Mouse (Mus musculus) ES-Bruce4 (cell line): ENCODE data around the gene Gm4881. TPM values are rescaled to one million over a fixed set of nuclear protein-coding genes. Genes with fewer than 3 reads are reported as not detected.

ENCODE experiments used
- H3K27ac ChIP-seq: 2 replicates; pipeline ENCODE4 v1.5.1; 2012; ENCODE audit warnings: low read length, inconsistent platforms; ENCODE audit not compliant: insufficient read depth
- H3K27me3 ChIP-seq: 2 replicates; pipeline ENCODE4 v1.6.1; 2012; ENCODE audit warnings: mild to moderate bottlenecking, low read length, inconsistent platforms; ENCODE audit not compliant: control insufficient read depth, poor library complexity, insufficient read depth, severe bottlenecking
- H3K36me3 ChIP-seq: 2 replicates; pipeline ENCODE4 v1.6.1; 2012; ENCODE audit warnings: inconsistent platforms, mild to moderate bottlenecking, low read length, moderate library complexity; ENCODE audit not compliant: control insufficient read depth, poor library complexity, insufficient read depth, severe bottlenecking
- H3K4me1 ChIP-seq: one replicate; pipeline ENCODE4 v1.8.1; 2011; ENCODE audit warnings: low read length; ENCODE audit not compliant: control insufficient read depth, insufficient read depth
- H3K4me3 ChIP-seq: 2 replicates; pipeline ENCODE4 v1.5.1; 2011; ENCODE audit warnings: low read depth, mild to moderate bottlenecking, low read length
- H3K9ac ChIP-seq: 2 replicates; pipeline ENCODE4 v1.6.1; 2012; ENCODE audit warnings: low read depth, mild to moderate bottlenecking, inconsistent platforms; ENCODE audit not compliant: poor library complexity, severe bottlenecking
- H3K9me3 ChIP-seq: replicated peaks from 2 replicates; pipeline ENCODE4 v1.6.1; 2012; ENCODE audit warnings: mild to moderate bottlenecking, low read length, inconsistent platforms; ENCODE audit not compliant: control insufficient read depth, poor library complexity, insufficient read depth, severe bottlenecking
- CTCF ChIP-seq: IDR thresholded peaks from one replicate; pipeline ENCODE4 v1.8.1; 2011; ENCODE audit warnings: low read depth, low read length
- EP300 ChIP-seq: IDR thresholded peaks from 2 replicates; pipeline ENCODE4 v1.6.1; 2011; ENCODE audit warnings: low read depth, low read length; ENCODE audit not compliant: insufficient read depth
- POLR2A ChIP-seq: IDR thresholded peaks from one replicate; pipeline ENCODE4 v1.8.1; 2011; ENCODE audit warnings: low read length; ENCODE audit not compliant: insufficient read depth
- polyA plus RNA-seq: library from polyadenylated mRNA; stranded (reverse); fragments of >200 nt; gene quantifications from 2 replicates; pipeline ENCODE4 v1.2.4, GENCODE M21; 2011; ENCODE audit warnings: low read depth; ENCODE audit not compliant: missing spikeins, insufficient read depth, insufficient read length

The Gm4881 gene
- polyA plus RNA-seq, 1 experiment: not detected

DNA sequence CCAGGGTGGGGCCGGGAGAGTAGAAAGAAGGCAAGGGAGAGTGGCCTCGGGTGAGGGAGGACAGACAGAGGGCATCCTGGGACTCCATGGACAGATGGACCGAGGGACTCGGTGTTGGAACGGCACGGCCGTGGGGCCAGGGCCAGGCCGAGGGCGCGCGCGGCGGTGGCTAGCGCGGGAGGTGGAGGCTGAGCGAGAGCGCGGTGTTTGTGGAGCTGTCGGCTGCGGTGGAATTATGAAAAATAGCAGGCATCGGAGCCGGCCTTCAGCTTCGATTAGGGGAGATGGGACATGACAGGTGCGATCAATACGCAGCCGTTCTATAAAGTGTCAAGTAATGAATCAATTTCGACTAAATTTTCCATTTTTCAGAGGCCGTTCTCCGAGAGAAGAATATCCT is 4.5 kb upstream of the Gm4881 start:
- Histone ChIP-seq H3K27ac (no peak overlapping the region), H3K9me3 (no peaks in the 10 kb centered on the region), H3K4me1 (peaks cover 11% of the 10 kb centered on the region), H3K27me3 (peaks cover 8% of the 10 kb centered on the region), H3K36me3 (no peaks in the 10 kb centered on the region), H3K4me3 (no peak overlapping the region), H3K9ac (no peak overlapping the region)
- no peak for TF ChIP-seq CTCF
- no peak for TF ChIP-seq POLR2A
- no peak for TF ChIP-seq EP300

DNA sequence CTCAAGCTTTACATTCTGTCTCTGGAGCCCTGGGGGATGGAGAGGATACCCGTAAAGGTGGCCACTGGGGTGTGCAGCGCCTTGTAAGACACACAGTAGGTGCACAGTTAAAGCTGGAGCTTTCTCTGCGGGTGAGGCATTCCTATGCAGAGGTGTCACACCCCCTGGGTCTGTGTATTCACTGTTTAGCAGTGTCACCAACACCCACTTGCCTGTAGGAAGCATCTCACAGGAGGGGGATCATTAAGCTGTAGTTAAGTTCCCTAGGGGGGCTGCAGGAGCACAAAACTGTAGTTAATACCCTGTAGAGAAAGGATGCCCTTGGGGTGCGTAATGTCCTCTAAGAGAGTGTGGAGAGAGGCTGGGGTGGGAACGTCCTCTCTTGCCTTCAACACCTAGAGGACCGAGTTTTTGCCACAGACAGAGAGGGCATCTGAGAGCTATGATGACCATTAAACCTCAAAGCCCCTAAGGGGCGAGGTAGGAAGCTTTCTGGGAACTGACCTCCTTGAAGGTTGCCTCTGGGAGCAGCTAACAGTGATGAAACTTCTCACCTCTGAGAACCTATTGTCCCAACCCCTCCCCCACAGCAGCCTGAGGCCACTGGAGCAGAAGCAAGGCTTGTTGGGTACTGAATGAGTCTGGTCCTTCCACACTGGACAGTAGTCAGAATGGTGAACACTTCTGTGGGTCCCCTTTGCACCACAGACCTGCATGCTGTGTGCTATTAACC is 3.2 kb upstream of the Gm4881 start:
- Histone ChIP-seq H3K4me1 (peaks cover 11% of the 10 kb centered on the region), H3K9me3 (no peaks in the 10 kb centered on the region), H3K36me3 (no peaks in the 10 kb centered on the region), H3K9ac (no peak overlapping the region), H3K27me3 (peaks cover 14% of the 10 kb centered on the region), H3K4me3 (no peak overlapping the region), H3K27ac (no peak overlapping the region)
- TF ChIP-seq POLR2A (no peak), CTCF (no peak), EP300 (peak; percentile 71)

DNA sequence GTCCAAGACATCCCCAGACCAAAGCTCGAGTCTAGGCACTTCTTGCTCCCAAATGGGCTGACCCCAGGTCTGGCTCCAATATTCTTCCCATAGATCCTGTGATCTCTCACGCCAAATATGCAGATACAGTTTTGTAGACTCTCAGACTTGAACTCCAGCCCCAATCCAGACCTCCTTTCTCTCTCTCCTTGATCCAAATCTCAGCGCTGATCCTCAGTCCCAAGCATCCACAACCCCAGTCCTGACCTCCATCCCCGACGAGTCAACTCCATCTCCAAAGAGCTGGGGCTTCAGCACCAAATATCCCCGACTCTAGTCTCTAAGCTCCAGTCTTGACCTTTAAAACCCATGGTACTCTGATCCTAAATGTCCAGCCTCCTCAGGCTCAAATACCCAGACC is 653 bp downstream of the Gm4881 start:
- Histone ChIP-seq H3K4me1 (peaks cover 11% of the 10 kb centered on the region), H3K36me3 (no peaks in the 10 kb centered on the region), H3K9me3 (no peaks in the 10 kb centered on the region), H3K27ac (no peak overlapping the region), H3K9ac (no peak overlapping the region), H3K4me3 (peak overlapping the region; percentile 37; the same call in 1 of the 2 replicates), H3K27me3 (peaks cover 14% of the 10 kb centered on the region)
- TF ChIP-seq CTCF (no peak), EP300 (no peak), POLR2A (no peak)

DNA sequence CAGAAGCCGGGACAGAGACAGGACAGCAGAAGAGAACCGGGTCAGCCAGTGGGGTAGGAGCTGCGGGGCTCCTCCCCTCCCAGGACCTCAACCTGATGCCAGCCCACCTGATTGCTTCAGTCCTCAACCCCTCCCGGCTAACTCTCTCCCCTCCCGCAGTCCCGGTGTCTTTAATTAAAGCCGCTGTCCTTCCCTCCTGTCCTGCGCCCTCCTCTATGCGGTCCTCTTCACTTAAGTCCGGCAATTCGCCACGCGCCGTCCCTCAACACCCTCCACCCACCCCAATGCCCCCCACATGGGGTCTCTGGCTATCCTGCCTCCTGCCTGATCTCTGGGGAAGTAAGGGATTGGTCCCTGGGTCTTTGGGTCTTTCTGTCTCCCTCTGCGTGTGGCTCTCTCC is 12.6 kb downstream of the Gm4881 start:
- Histone ChIP-seq H3K27me3 (no peaks in the 10 kb centered on the region), H3K9ac (no peak overlapping the region), H3K9me3 (no peaks in the 10 kb centered on the region), H3K4me1 (no peaks in the 10 kb centered on the region), H3K36me3 (no peaks in the 10 kb centered on the region), H3K27ac (no peak overlapping the region), H3K4me3 (no peak overlapping the region)
- no peak for TF ChIP-seq CTCF
- TF ChIP-seq POLR2A: no peak
- TF ChIP-seq EP300: no peak

DNA sequence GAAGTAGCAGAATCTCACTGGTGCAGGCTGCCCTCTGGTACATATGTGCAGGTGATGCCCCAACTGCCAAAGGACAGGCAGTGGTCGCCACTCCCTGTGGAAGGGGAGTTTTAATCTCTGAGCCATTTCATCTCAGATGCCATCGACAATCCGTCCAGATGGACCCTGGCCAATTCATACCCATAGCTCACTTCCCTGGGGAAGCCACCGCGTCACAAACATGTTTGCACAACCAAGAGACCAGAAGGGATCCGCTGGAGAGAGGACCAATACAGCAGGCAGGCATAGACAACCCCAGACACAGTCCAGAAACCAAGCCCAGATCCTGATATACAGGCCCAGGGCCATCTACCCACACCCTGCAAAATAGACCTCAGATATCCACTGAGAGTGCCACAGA is 13.8 kb downstream of the Gm4881 start:
- no peak overlapping the region for H3K27ac ChIP-seq
- no peak overlapping the region for H3K9ac ChIP-seq
- H3K4me3 ChIP-seq: no peak overlapping the region
- no peaks in the 10 kb centered on the region for H3K27me3 ChIP-seq
- H3K4me1 ChIP-seq: no peaks in the 10 kb centered on the region
- no peak for TF ChIP-seq EP300
- TF ChIP-seq CTCF: no peak
- TF ChIP-seq POLR2A: no peak
- H3K9me3 ChIP-seq: no peaks in the 10 kb centered on the region
- peaks cover 6% of the 10 kb centered on the region for H3K36me3 ChIP-seq

DNA sequence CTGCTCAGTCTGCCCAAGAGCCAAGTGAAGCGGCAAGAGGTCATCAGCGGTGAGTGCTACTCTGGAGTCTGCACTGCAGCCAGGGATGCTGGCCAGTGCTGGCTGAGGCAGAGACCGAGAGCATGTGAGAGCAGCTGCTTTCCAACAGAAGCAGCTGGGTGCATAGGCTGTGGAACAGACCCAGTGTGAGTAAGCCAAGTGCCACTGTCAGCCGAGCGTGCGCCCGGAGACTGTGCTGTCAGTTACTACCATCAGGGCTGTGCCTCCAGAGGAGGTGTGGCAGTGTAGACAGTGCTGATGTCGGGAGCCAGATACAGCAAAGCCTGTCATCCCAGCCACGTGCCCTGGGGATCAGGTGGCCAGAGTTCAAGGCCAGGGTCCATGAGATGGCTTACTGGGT is 24.6 kb downstream of the Gm4881 start:
- Histone ChIP-seq H3K36me3 (peaks cover 26% of the 10 kb centered on the region), H3K9ac (no peak overlapping the region), H3K4me1 (no peaks in the 10 kb centered on the region), H3K27me3 (no peaks in the 10 kb centered on the region), H3K4me3 (no peak overlapping the region), H3K9me3 (no peaks in the 10 kb centered on the region), H3K27ac (no peak overlapping the region)
- no peak for TF ChIP-seq CTCF
- TF ChIP-seq POLR2A: no peak
- TF ChIP-seq EP300: no peak
